Mouse (Mus musculus) neural tube, embryonic 13.5 days (tissue): ENCODE measurements at regions not wholly inside any gene's neighbourhood (a gene's known extent, or its start where the extent isn't known, plus 50 kb on each side); places are given as distances from the start of the nearest gene placed in this dataset.

Source experiments
- ATAC-seq: fragments of 200-750 bp; cut with Nextera tagmentation; 2 replicates; pipeline ENCODE4 v1.8.0; 2017; ENCODE audit warnings: low read depth, mild to moderate bottlenecking, moderate TSS enrichment, moderate library complexity
- H3K27ac ChIP-seq: fragments of 300-500 bp; sonication (generic); replicated peaks from 2 replicates; pipeline ENCODE4 v1.5.1; 2015; ENCODE audit warnings: moderate library complexity, mild to moderate bottlenecking, inconsistent platforms
- H3K27me3 ChIP-seq: fragments of 300-500 bp; sonication (generic); 2 replicates; pipeline ENCODE4 v1.6.1; 2015; ENCODE audit warnings: mild to moderate bottlenecking, inconsistent platforms
- H3K36me3 ChIP-seq: fragments of 300-500 bp; sonication (generic); 2 replicates; pipeline ENCODE4 v1.6.1; 2015; ENCODE audit warnings: mild to moderate bottlenecking, inconsistent platforms
- H3K4me1 ChIP-seq: fragments of 300-500 bp; sonication (generic); replicated peaks from 2 replicates; pipeline ENCODE4 v1.6.1; 2015; ENCODE audit warnings: inconsistent platforms
- H3K4me2 ChIP-seq: fragments of 300-500 bp; sonication (generic); 2 replicates; pipeline ENCODE4 v1.6.1; 2015; ENCODE audit warnings: inconsistent platforms, mild to moderate bottlenecking, moderate library complexity
- H3K4me3 ChIP-seq: fragments of 300-500 bp; sonication (generic); 2 replicates; pipeline ENCODE4 v1.5.1; 2015; ENCODE audit warnings: mild to moderate bottlenecking, inconsistent platforms
- H3K9ac ChIP-seq: fragments of 300-500 bp; sonication (generic); 2 replicates; pipeline ENCODE4 v1.6.1; 2015; ENCODE audit warnings: moderate library complexity, mild to moderate bottlenecking, inconsistent platforms
- H3K9me3 ChIP-seq: fragments of 300-500 bp; sonication (generic); 2 replicates; pipeline ENCODE4 v1.6.1; 2016; ENCODE audit warnings: inconsistent platforms
- WGBS: fragments of 180-500 bp; shearing (Covaris S2); methylation state at CpG from one replicate; pipeline ENCODE4 v1.1.7; 2015; 5-methylcytosine and 5-hydroxymethylcytosine counted together

- Histone ChIP-seq H3K27me3 (no peaks in the 10 kb centered on the region), H3K4me2 (no peak overlapping the region), H3K4me1 (no peaks in the 10 kb centered on the region), H3K9ac (no peak overlapping the region), H3K27ac (no peak overlapping the region), H3K36me3 (no peaks in the 10 kb centered on the region), H3K9me3 (no peaks in the 10 kb centered on the region), H3K4me3 (no peak overlapping the region)
- no peak for ATAC-seq
Observed at GRCm38 (mm10) chr11:48061501-48061900, 72.7 kb upstream of the Sgcd start.

GRCm38 (mm10) chr11:48051156-48051866 is 62.5 kb upstream of the Sgcd start:
- H3K36me3 ChIP-seq = no peaks in the 10 kb centered on the region
- no peaks in the 10 kb centered on the region for H3K9me3 ChIP-seq
- H3K27ac ChIP-seq = no peak overlapping the region
- H3K27me3 ChIP-seq = no peaks in the 10 kb centered on the region
- no peak overlapping the region for H3K9ac ChIP-seq
- no peaks in the 10 kb centered on the region for H3K4me1 ChIP-seq
- no peak for ATAC-seq
- no peak overlapping the region for H3K4me3 ChIP-seq
- 72% methylated on average over 3 of the region's 3 CpGs for WGBS
- no peak overlapping the region for H3K4me2 ChIP-seq

GRCm38 (mm10) chr11:48048311-48048710 is 59.5 kb upstream of the Sgcd start:
- Histone ChIP-seq H3K4me2 (no peak overlapping the region), H3K36me3 (no peaks in the 10 kb centered on the region), H3K9me3 (no peaks in the 10 kb centered on the region), H3K27ac (no peak overlapping the region), H3K4me3 (no peak overlapping the region), H3K27me3 (no peaks in the 10 kb centered on the region), H3K4me1 (no peaks in the 10 kb centered on the region), H3K9ac (no peak overlapping the region)
- no peak for ATAC-seq
- WGBS = 77% methylated on average over 1 of the region's 1 CpGs
